Mouse (Mus musculus): Measurements from ENCODE around the gene Vmn1r1. TPM values are rescaled to one million over a fixed set of nuclear protein-coding genes. Genes with fewer than 3 reads are reported as not detected.

Vmn1r1 gene
- polyA plus RNA-seq, 1 experiment from 2014 or later, result not detected

DNA sequence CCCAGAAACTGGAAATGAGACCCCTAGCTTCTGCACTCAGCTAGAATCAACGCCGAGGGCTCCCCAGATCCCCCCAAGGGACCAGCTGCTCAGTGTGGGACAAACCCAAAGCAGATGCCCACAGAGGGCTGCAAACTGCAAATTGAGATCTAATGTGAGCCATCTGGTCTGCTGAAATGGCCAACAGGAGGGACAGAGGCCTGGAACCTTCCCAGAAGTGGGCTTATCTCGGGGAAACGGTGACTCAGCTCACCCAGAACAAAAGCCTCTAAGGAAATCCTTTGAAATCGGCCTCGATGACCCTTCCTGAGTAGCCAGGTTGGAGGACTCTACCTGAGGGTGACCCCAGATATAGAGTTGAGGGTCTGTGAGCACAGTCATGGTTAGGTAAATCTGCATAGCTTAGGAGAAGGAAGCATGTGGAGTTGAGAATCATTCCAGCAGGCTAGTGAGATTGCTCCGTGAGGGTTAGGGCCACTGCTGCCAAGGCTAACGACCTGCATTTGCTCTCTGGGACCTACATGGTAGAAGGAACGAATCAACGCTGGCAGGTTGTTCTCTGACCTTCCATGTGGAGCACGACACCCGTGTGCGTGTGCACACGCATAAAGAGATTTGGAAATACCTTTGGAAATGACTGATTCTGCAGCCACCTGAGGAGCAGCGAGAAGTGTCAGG, 53.4 kb downstream of the Vmn1r1 start:
- Histone ChIP-seq H3K27ac (peak overlapping the region; percentile 14; the same call in 1 of the 2 replicates), H3K4me3 (no peak overlapping the region), H3K27me3 (no peaks in the 10 kb centered on the region), H3K9me3 (replicated peaks) (no peaks in the 10 kb centered on the region), H3K9ac (no peak overlapping the region), H3K36me3 (no peaks in the 10 kb centered on the region), H3K4me1 (replicated peaks) (peaks cover 36% of the 10 kb centered on the region), H3K4me2 (no peak overlapping the region)
- no peak for ATAC-seq (replicated peaks; ENCODE audit: insufficient number of reproducible peaks, insufficient read depth, low FRiP score, low read depth)
- 55% methylated on average over 15 of the region's 15 CpGs for WGBS

- WGBS, result 86% methylated on average over 11 of the region's 11 CpGs
- H3K4me1 ChIP-seq (replicated peaks), result peaks cover 40% of the 10 kb centered on the region
Observed at GRCm38 (mm10) chr1:182110185-182110584, 54.1 kb downstream of the Vmn1r1 start.

GRCm38 (mm10) chr1:182108397-182109099, 55.7 kb downstream of the Vmn1r1 start:
- ATAC-seq (replicated peaks; ENCODE audit: insufficient number of reproducible peaks, insufficient read depth, low FRiP score, low read depth), result no peak
- Histone ChIP-seq H3K36me3 (no peaks in the 10 kb centered on the region), H3K4me1 (replicated peaks) (peaks cover 40% of the 10 kb centered on the region), H3K27ac (peak overlapping the region; percentile 47; the same call in 1 of the 2 replicates), H3K4me3 (no peak overlapping the region), H3K4me2 (no peak overlapping the region), H3K27me3 (no peaks in the 10 kb centered on the region), H3K9me3 (replicated peaks) (no peaks in the 10 kb centered on the region), H3K9ac (no peak overlapping the region)
- 70% methylated on average over 13 of the region's 13 CpGs for WGBS

More at GRCm38 (mm10) chr1:182110185-182110584, 54.1 kb downstream of the Vmn1r1 start:
- no peak for ATAC-seq (replicated peaks; ENCODE audit: insufficient number of reproducible peaks, insufficient read depth, low FRiP score, low read depth)
- H3K27me3 ChIP-seq, result no peaks in the 10 kb centered on the region
- no peak overlapping the region for H3K4me3 ChIP-seq
- no peak overlapping the region for H3K9ac ChIP-seq
- H3K4me2 ChIP-seq, result no peak overlapping the region
- no peak overlapping the region for H3K27ac ChIP-seq
- no peaks in the 10 kb centered on the region for H3K9me3 ChIP-seq (replicated peaks)
- no peaks in the 10 kb centered on the region for H3K36me3 ChIP-seq

DNA sequence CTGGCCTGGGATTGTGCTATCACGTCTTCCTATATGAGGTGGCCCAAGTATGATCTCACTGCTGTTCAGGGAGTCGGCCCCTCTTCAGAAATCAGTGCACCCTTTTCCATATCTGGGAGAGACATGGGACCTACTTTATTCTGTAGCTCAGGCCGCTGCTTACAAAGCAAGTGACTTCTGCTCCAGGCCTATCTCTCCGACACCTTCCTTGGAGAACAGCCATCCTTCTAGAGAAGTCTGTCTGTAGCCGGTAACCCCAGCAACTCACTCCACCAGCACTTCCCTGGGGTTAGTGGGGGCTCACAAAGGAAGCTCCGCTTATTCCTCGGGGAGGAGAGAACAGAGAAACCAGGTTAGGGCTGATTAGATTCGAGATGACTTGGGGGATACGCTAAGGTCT, 57.0 kb downstream of the Vmn1r1 start:
- no peaks in the 10 kb centered on the region for H3K9me3 ChIP-seq (replicated peaks)
- H3K4me2 ChIP-seq, result no peak overlapping the region
- 49% methylated on average over 9 of the region's 9 CpGs for WGBS
- peaks cover 39% of the 10 kb centered on the region for H3K4me1 ChIP-seq (replicated peaks)
- no peaks in the 10 kb centered on the region for H3K36me3 ChIP-seq
- peak overlapping the region; percentile 47 for H3K27ac ChIP-seq
- H3K27me3 ChIP-seq, result no peaks in the 10 kb centered on the region
- no peak overlapping the region for H3K9ac ChIP-seq
- ATAC-seq (replicated peaks; ENCODE audit: insufficient number of reproducible peaks, insufficient read depth, low FRiP score, low read depth), result 0 out of 2 replicates have a peak, but pooled peaks have one; percentile 15
- H3K4me3 ChIP-seq, result no peak overlapping the region

DNA sequence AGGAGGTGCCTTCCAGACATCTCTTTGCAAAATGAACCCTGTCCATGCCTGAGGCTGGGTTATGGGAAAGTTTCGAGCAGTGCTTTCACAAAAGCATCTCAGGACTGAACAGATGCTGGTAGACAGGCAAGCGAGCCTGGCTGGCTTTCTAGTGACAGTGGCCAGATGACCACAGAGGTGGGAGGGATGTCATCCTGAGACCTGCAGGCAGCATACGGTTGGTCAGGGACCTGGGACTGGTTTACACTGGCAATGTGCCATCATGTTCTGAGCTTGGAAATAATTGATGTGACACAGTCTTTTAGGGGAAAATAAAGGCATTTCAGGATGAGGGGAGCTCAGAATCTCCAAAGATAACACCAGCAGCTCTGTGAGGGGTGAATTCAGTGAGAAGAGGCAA, 59.3 kb downstream of the Vmn1r1 start:
- no peak overlapping the region for H3K4me3 ChIP-seq
- no peaks in the 10 kb centered on the region for H3K27me3 ChIP-seq
- peaks cover 30% of the 10 kb centered on the region for H3K4me1 ChIP-seq (replicated peaks)
- no peaks in the 10 kb centered on the region for H3K9me3 ChIP-seq (replicated peaks)
- no peak for ATAC-seq (replicated peaks; ENCODE audit: insufficient number of reproducible peaks, insufficient read depth, low FRiP score, low read depth)
- H3K27ac ChIP-seq, result no peak overlapping the region
- H3K36me3 ChIP-seq, result no peaks in the 10 kb centered on the region
- no peak overlapping the region for H3K4me2 ChIP-seq
- WGBS, result 34% methylated on average over 3 of the region's 3 CpGs
- no peak overlapping the region for H3K9ac ChIP-seq

Other genes starting within 250 kb of the Vmn1r1 start
- gene Enah, start 144.5 kb downstream of the Vmn1r1 start, polyA plus RNA-seq (2015; fragmentation: Nextera tagmentation; extraction: Ambion mirVana), result 16.8 and 18.6 TPM in 2 replicates
- 88.4 and 109 TPM in 2 replicates for gene Srp9, start 39.7 kb downstream of the Vmn1r1 start, polyA plus RNA-seq (2015; fragmentation: Nextera tagmentation; extraction: Ambion mirVana)
- gene Degs1, start 118.3 kb upstream of the Vmn1r1 start, polyA plus RNA-seq (2015; fragmentation: Nextera tagmentation; extraction: Ambion mirVana), result 148 and 163 TPM in 2 replicates
- 10.8 and 10.9 TPM in 2 replicates for gene Fbxo28, start 177.1 kb upstream of the Vmn1r1 start, polyA plus RNA-seq (2015; fragmentation: Nextera tagmentation; extraction: Ambion mirVana)
- 12.0 and 15.5 TPM in 2 replicates for gene Trp53bp2, start 244.7 kb upstream of the Vmn1r1 start, polyA plus RNA-seq (2015; fragmentation: Nextera tagmentation; extraction: Ambion mirVana)